Mouse (Mus musculus) c-Kit-negative CD71-positive TER-119-positive erythroid progenitor cells, embryonic 14.5 days (primary cell): ENCODE results near the gene Tmtc4.

Experiments
- DNase-seq: peaks from one replicate; pipeline ENCODE4 v3.0.0-alpha.2; 2013; ENCODE audit warnings: low read depth, low spot score

Gene Tmtc4

GRCm38 (mm10) chr14:122902884-122903283 is 81.0 kb downstream of the Tmtc4 start:
- DNase-seq, result no peak

- no peak for DNase-seq
Observed at GRCm38 (mm10) chr14:122902136-122902535, 81.7 kb downstream of the Tmtc4 start.

DNA sequence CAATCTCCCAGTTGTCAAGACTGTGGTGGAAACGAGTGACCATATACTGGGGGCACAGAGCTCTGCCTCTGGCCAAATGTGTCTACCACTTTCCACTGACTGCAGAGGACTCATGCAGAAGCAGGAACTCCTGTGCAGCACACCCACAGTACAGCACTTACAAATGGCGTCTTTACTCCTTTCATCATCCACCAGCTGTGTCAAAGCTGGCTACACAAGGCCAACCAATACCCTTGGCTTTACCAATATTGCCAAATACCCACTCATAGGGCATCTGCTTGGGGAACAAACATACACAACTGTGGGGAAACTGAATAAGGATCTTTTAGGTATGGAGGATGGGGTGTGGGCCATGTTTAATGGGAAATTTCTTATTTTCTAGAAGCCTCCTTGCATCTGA is 82.1 kb downstream of the Tmtc4 start:
- DNase-seq, result no peak

GRCm38 (mm10) chr14:122901177-122901576 is 82.7 kb downstream of the Tmtc4 start:
- DNase-seq, result no peak

- DNase-seq, result no peak
Observed at GRCm38 (mm10) chr14:122900679-122901078, 83.2 kb downstream of the Tmtc4 start.

- no peak for DNase-seq
Observed at GRCm38 (mm10) chr14:122898550-122898949, 85.3 kb downstream of the Tmtc4 start.

DNA sequence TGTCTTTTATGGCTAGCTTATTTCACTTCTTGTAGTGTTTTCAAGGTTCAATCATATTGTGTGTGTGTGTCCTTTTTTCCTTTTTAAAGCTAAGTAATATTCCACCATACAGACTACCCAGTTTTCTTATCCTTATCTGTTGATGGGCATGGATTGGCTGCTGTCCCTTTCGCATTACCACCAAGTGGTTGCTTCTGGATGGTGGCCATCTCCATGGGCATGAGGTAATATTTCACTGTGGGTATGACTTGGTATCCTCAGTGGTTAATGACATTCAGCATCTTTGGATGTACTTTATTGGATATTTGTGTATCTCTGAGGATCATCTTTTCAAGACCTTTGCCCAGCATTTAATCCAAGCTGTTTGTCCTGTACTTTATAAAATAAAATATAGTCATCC is 87.7 kb downstream of the Tmtc4 start:
- no peak for DNase-seq

DNA sequence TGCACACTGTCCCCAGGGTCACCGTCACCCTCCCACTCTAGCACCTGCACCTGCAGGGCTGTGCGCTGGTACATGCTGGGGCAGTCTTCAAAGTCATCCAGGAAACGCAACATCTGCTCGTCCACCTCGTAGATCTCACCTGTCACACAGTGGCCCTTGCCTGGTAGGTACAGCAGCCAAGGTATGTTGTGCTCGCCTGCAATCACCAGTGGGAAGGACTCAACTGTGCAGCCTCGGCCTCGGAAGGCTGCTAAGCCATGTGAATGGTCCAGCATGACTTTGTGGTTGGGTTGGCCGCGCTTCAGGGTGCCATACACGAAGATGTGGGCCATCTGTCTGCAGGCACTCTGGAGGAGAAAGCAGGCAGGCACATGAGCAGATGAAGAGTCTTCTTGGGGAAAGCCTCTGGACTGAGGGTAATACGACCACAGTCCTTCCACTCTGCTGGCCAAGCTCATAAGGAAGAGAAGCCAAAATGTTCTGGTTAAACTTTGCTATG is 92.3 kb downstream of the Tmtc4 start:
- DNase-seq, result no peak

DNA sequence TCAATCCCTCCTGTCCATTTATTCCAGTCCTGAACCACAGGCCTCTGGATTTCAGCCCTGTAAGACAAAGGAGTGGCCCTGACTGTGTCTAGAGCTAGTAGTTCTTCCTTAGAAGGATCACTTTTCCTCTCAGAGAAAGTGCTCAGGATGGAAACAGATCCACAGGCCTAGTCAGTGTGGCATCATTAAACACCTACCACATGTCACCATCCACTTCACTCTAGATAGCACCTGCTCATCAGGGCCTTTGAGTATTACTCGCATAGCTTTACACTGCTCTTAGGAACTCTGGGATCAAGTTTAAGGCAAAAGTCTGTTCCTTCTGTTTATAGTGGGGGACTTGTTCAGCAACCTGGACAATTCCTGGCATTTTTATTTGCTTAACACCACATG is 95.4 kb downstream of the Tmtc4 start:
- DNase-seq, result no peak

GRCm38 (mm10) chr14:122887702-122888479 is 95.9 kb downstream of the Tmtc4 start:
- no peak for DNase-seq

- DNase-seq, result no peak
Observed at GRCm38 (mm10) chr14:122887278-122887677, 96.6 kb downstream of the Tmtc4 start.

- DNase-seq, result no peak
Observed at GRCm38 (mm10) chr14:122885893-122886292, 97.9 kb downstream of the Tmtc4 start.

DNA sequence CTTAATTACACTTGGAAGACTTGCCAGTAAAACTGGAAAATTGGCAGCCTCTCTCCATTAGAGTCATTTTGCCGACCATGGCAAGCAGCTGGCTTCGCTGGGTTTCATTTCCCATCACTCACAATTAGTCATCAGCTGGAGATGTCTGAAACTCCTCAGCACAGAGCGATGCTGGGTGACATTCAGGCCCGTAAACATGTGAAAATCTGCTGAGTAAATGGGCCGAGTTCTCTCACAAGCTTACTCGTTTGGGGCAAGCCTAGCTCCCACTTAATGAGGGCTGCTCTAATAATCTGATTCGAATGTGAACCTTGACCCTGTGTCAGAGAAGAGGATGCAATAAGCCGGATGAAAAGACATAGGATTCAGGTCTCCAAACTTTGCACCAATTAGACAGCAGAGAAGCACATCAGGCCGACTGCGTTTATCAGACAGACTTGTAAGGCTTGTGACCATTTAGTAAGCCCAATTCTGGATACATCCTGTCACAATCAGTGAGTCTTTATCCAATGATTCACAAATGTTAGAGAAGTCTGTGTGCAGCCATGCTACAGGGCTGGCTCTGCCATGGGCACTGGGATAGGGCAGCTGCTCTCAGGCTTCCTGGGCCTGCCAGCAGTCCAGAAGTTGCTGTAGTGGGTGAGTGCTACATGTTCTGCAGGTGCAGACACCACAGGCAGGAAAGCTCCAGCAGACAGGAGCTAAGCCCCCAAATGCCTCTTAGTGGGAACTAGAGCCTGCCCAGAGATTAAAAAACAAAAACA is 99.8 kb downstream of the Tmtc4 start:
- no peak for DNase-seq

GRCm38 (mm10) chr14:122883410-122883806 is 100.4 kb downstream of the Tmtc4 start:
- DNase-seq, result no peak

GRCm38 (mm10) chr14:122882795-122883409 is 100.9 kb downstream of the Tmtc4 start:
- DNase-seq, result no peak

DNA sequence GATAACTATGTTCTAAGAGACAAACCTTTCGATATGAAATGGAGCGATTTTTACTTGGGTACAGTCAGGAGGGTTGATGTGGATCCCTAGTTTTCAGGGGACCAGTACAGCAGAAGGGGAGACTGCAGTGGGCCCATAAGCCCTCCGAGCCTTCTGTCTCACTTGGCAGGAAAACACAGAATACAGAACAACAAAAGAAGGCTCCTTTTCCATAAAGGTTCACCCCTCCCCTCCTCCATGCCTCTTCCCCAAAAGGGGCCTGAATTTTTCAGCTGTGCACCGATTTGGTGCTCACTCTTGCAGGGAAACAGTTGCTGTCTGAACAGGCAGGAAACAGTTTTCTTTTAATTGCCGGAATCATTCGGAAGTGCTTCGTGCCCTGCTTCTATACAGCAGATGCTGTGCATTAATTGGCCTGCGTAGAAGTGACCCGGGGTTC is 101.6 kb downstream of the Tmtc4 start:
- no peak for DNase-seq

DNA sequence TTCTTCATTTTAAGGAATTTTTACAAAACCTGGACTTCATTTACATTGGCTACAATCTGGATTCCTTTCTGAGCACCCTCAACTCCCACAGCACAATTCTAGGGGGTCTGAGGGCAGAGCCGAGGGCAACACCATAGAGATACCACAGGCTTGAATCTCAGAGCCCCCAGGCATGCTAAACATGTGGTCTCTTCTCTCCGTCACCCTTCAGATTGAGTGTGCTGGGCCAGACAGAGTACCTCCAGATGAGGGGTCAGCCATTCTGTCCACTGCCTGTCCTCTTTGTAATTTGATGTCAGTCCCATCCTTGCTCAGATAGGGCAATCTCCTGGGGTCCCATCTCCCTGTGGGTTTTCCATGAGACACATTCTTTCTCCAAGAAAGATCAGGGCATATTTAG is 102.1 kb downstream of the Tmtc4 start:
- no peak for DNase-seq

DNA sequence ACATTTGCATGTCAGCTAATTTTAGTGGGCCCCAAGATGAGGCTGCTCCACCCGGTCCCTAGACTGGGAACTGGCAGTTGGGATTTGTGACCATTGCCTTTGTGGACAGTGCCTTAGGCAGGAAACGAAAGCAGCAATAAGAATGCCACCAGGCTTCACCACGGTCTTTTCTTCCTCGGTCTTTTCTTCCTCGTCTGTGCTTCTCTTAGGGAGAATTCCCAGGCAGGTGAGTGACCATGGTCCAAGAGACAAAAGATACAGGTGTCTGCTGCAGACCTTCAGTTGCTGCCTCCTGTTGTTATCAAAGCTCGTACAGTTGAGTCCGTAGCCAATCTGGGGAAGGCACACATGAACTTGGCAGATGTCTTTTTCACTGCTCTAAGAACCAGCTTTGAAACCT is 103.5 kb downstream of the Tmtc4 start:
- DNase-seq, result no peak

DNA sequence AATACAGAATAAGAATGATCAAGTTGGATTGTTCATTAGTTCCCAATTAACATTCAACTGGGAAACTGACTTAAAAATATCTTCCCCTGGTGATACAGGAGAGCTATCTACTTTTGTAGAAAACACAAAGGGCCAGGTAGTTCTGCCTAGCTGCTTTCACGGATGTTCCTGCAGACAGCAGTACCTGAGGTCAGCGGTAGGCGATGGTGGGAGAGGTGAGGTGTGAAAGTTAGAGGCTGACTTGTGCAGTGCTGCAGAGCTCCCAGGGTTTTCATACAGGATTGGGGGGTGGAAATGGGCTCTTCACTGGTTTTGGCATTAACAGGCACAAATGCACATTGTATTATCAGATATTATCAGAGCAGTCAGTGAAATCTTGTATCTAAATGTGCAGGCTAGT is 106.0 kb downstream of the Tmtc4 start:
- DNase-seq, result no peak

DNA sequence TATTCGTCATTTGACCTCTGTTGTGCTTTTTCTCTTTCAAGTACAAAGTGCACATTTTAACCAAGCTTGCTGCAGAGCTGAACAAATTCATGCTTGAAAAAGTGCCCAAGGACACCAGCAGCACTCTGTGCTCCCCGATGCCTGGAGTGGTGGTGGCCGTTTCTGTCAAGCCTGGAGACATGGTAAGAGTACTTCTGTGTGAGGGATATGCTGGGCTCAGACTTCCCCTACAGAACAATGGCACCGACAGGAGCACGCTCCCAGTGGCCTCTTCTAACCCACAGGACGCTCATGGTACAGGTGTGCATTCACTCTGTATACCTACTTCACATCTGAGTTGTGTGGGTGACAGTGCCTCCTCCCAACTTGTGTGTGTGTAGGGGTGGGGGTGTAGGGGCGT is 107.1 kb downstream of the Tmtc4 start:
- no peak for DNase-seq

- DNase-seq, result no peak
Observed at GRCm38 (mm10) chr14:122876163-122876562, 107.7 kb downstream of the Tmtc4 start.

GRCm38 (mm10) chr14:122875636-122876035 is 108.2 kb downstream of the Tmtc4 start:
- DNase-seq, result no peak
